Mouse (Mus musculus): ENCODE results near the gene Tesmin. TPM values are rescaled to one million over a fixed set of nuclear protein-coding genes. Genes with fewer than 3 reads are reported as not detected.

Gene Tesmin
- polyA plus RNA-seq, 1 experiment from 2014 or later = 0.93 TPM

- Histone ChIP-seq H3K4me1 (replicated peaks; ENCODE audit: insufficient read depth, low read length) (no peaks in the 10 kb centered on the region), H3K4me3 (replicated peaks; ENCODE audit: low read depth, low read length) (no peak overlapping the region), H3K9me3 (replicated peaks; ENCODE audit: low read length) (no peaks in the 10 kb centered on the region), H3K36me3 (ENCODE audit: insufficient read depth, low read length) (peaks cover 45% of the 10 kb centered on the region), H3K27ac (no peak overlapping the region), H3K9ac (ENCODE audit: low read depth, low read length) (no peak overlapping the region), H3K4me2 (ENCODE audit: low read length) (no peak overlapping the region), H3K27me3 (ENCODE audit: insufficient read depth, low read length) (no peaks in the 10 kb centered on the region)
- WGBS = 89% methylated on average over 3 of the region's 3 CpGs
- no peak for TF ChIP-seq CTCF (IDR thresholded peaks at IDR 0.05; ENCODE audit: low read depth)
- DNase-seq (ENCODE audit: low spot score) (no peak), ATAC-seq (replicated peaks; ENCODE audit: low FRiP score, low read depth) (no peak)
Measured at GRCm38 (mm10) chr19:3378614-3379013, 10.0 kb upstream of the Tesmin start.

- no peak overlapping the region for H3K27ac ChIP-seq
- WGBS = 66% methylated on average over 6 of the region's 6 CpGs
Measured at GRCm38 (mm10) chr19:3388061-3388460, 596 bp upstream of the Tesmin start.

GRCm38 (mm10) chr19:3389089-3389488 lies 432 bp downstream of the Tesmin start:
- H3K36me3 ChIP-seq (ENCODE audit: insufficient read depth, low read length) = no peaks in the 10 kb centered on the region
- WGBS = under 1% methylated on average over 40 of the region's 43 CpGs

More at GRCm38 (mm10) chr19:3388061-3388460, 596 bp upstream of the Tesmin start:
- no peak for ATAC-seq (replicated peaks; ENCODE audit: low FRiP score, low read depth)
- Histone ChIP-seq H3K9me3 (replicated peaks; ENCODE audit: low read length) (no peaks in the 10 kb centered on the region), H3K9ac (ENCODE audit: low read depth, low read length) (no peak overlapping the region), H3K27me3 (ENCODE audit: insufficient read depth, low read length) (no peaks in the 10 kb centered on the region), H3K4me2 (ENCODE audit: low read length) (no peak overlapping the region), H3K36me3 (ENCODE audit: insufficient read depth, low read length) (peaks cover 7% of the 10 kb centered on the region; the same call in 1 of the 2 replicates), H3K4me1 (replicated peaks; ENCODE audit: insufficient read depth, low read length) (no peaks in the 10 kb centered on the region), H3K4me3 (replicated peaks; ENCODE audit: low read depth, low read length) (no peak overlapping the region)
- no peak for DNase-seq (ENCODE audit: low spot score)
- no peak for TF ChIP-seq CTCF (IDR thresholded peaks at IDR 0.05; ENCODE audit: low read depth)

GRCm38 (mm10) chr19:3392384-3392783 lies 3.7 kb downstream of the Tesmin start:
- WGBS = 88% methylated on average over 1 of the region's 1 CpGs
- Histone ChIP-seq H3K9ac (ENCODE audit: low read depth, low read length) (no peak overlapping the region), H3K4me1 (replicated peaks; ENCODE audit: insufficient read depth, low read length) (no peaks in the 10 kb centered on the region)

More at GRCm38 (mm10) chr19:3389089-3389488, 432 bp downstream of the Tesmin start:
- Histone ChIP-seq H3K27me3 (ENCODE audit: insufficient read depth, low read length) (no peaks in the 10 kb centered on the region), H3K4me2 (ENCODE audit: low read length) (peak overlapping the region; percentile 78), H3K9me3 (replicated peaks; ENCODE audit: low read length) (no peaks in the 10 kb centered on the region), H3K9ac (ENCODE audit: low read depth, low read length) (peak overlapping the region; percentile 60), H3K27ac (peak overlapping the region; percentile 21; the same call in 1 of the 2 replicates), H3K4me3 (replicated peaks; ENCODE audit: low read depth, low read length) (peak overlapping the region; percentile 34), H3K4me1 (replicated peaks; ENCODE audit: insufficient read depth, low read length) (no peaks in the 10 kb centered on the region)
- peak; percentile 77 for TF ChIP-seq CTCF (IDR thresholded peaks at IDR 0.05; ENCODE audit: low read depth)
- DNase-seq (ENCODE audit: low spot score) (peak; percentile 90), ATAC-seq (replicated peaks; ENCODE audit: low FRiP score, low read depth) (peak; percentile 92)

GRCm38 (mm10) chr19:3394216-3394615 lies 5.6 kb downstream of the Tesmin start:
- H3K9ac ChIP-seq (ENCODE audit: low read depth, low read length) = no peak overlapping the region
- H3K4me1 ChIP-seq (replicated peaks; ENCODE audit: insufficient read depth, low read length) = no peaks in the 10 kb centered on the region
- no peak overlapping the region for H3K4me2 ChIP-seq (ENCODE audit: low read length)
- no peak overlapping the region for H3K4me3 ChIP-seq (replicated peaks; ENCODE audit: low read depth, low read length)
- TF ChIP-seq CTCF (IDR thresholded peaks at IDR 0.05; ENCODE audit: low read depth) = no peak
- WGBS = 63% methylated on average over 3 of the region's 3 CpGs
- H3K9me3 ChIP-seq (replicated peaks; ENCODE audit: low read length) = no peaks in the 10 kb centered on the region
- no peaks in the 10 kb centered on the region for H3K27me3 ChIP-seq (ENCODE audit: insufficient read depth, low read length)
- ATAC-seq (replicated peaks; ENCODE audit: low FRiP score, low read depth) = no peak
- no peak for DNase-seq (ENCODE audit: low spot score)
- H3K36me3 ChIP-seq (ENCODE audit: insufficient read depth, low read length) = no peaks in the 10 kb centered on the region
- H3K27ac ChIP-seq = no peak overlapping the region

More at GRCm38 (mm10) chr19:3392384-3392783, 3.7 kb downstream of the Tesmin start:
- no peaks in the 10 kb centered on the region for H3K9me3 ChIP-seq (replicated peaks; ENCODE audit: low read length)
- DNase-seq (ENCODE audit: low spot score) (no peak), ATAC-seq (replicated peaks; ENCODE audit: low FRiP score, low read depth) (no peak)
- H3K27me3 ChIP-seq (ENCODE audit: insufficient read depth, low read length) = no peaks in the 10 kb centered on the region
- H3K36me3 ChIP-seq (ENCODE audit: insufficient read depth, low read length) = no peaks in the 10 kb centered on the region
- no peak overlapping the region for H3K27ac ChIP-seq
- no peak overlapping the region for H3K4me2 ChIP-seq (ENCODE audit: low read length)
- no peak overlapping the region for H3K4me3 ChIP-seq (replicated peaks; ENCODE audit: low read depth, low read length)
- TF ChIP-seq CTCF (IDR thresholded peaks at IDR 0.05; ENCODE audit: low read depth) = no peak

GRCm38 (mm10) chr19:3400057-3400456 lies 11.4 kb downstream of the Tesmin start:
- 50% methylated on average over 4 of the region's 4 CpGs for WGBS
- Histone ChIP-seq H3K4me2 (ENCODE audit: low read length) (no peak overlapping the region), H3K27ac (no peak overlapping the region), H3K36me3 (ENCODE audit: insufficient read depth, low read length) (no peaks in the 10 kb centered on the region), H3K27me3 (ENCODE audit: insufficient read depth, low read length) (no peaks in the 10 kb centered on the region), H3K9ac (ENCODE audit: low read depth, low read length) (no peak overlapping the region), H3K9me3 (replicated peaks; ENCODE audit: low read length) (no peaks in the 10 kb centered on the region), H3K4me1 (replicated peaks; ENCODE audit: insufficient read depth, low read length) (no peaks in the 10 kb centered on the region), H3K4me3 (replicated peaks; ENCODE audit: low read depth, low read length) (no peak overlapping the region)
- TF ChIP-seq CTCF (IDR thresholded peaks at IDR 0.05; ENCODE audit: low read depth) = no peak
- ATAC-seq (replicated peaks; ENCODE audit: low FRiP score, low read depth) (peak; percentile 65; the same call in 1 of the 2 replicates), DNase-seq (ENCODE audit: low spot score) (no peak)

GRCm38 (mm10) chr19:3401504-3401903 lies 12.8 kb downstream of the Tesmin start:
- DNase-seq (ENCODE audit: low spot score) (no peak), ATAC-seq (replicated peaks; ENCODE audit: low FRiP score, low read depth) (no peak)
- Histone ChIP-seq H3K4me1 (replicated peaks; ENCODE audit: insufficient read depth, low read length) (no peaks in the 10 kb centered on the region), H3K36me3 (ENCODE audit: insufficient read depth, low read length) (no peaks in the 10 kb centered on the region), H3K27me3 (ENCODE audit: insufficient read depth, low read length) (no peaks in the 10 kb centered on the region), H3K9ac (ENCODE audit: low read depth, low read length) (no peak overlapping the region), H3K4me3 (replicated peaks; ENCODE audit: low read depth, low read length) (no peak overlapping the region), H3K27ac (no peak overlapping the region), H3K9me3 (replicated peaks; ENCODE audit: low read length) (no peaks in the 10 kb centered on the region), H3K4me2 (ENCODE audit: low read length) (no peak overlapping the region)
- WGBS = 86% methylated on average over 7 of the region's 7 CpGs
- TF ChIP-seq CTCF (IDR thresholded peaks at IDR 0.05; ENCODE audit: low read depth) = no peak
